Mouse (Mus musculus) limb, embryonic 10.5 days (tissue): ENCODE measurements around the gene 2410002F23Rik. TPM values are rescaled to one million over a fixed set of nuclear protein-coding genes. Genes with fewer than 3 reads are reported as not detected.
"Not testable (repeated sequence)": the region's sequence is repeated elsewhere in the genome, so short reads cannot be mapped to it uniquely, and the experiment has no call there.

Experiments used
- DNase-seq: peaks from one replicate; pipeline ENCODE4 v3.0.0-alpha.2; 2017; ENCODE audit warnings: low spot score
- H3K27ac ChIP-seq: fragments of 300-500 bp; sonication (generic); 2 replicates; pipeline ENCODE4 v1.5.1; 2016; ENCODE audit warnings: mild to moderate bottlenecking
- H3K27me3 ChIP-seq: fragments of 300-500 bp; sonication (generic); 2 replicates; pipeline ENCODE4 v1.6.1; 2016; ENCODE audit warnings: low read depth, mild to moderate bottlenecking; ENCODE audit not compliant: poor library complexity, severe bottlenecking
- H3K36me3 ChIP-seq: fragments of 300-500 bp; sonication (generic); 2 replicates; pipeline ENCODE4 v1.6.1; 2016; ENCODE audit warnings: mild to moderate bottlenecking, moderate library complexity
- H3K4me1 ChIP-seq: fragments of 300-500 bp; sonication (generic); 2 replicates; pipeline ENCODE4 v1.6.1; 2016
- H3K4me3 ChIP-seq: fragments of 300-500 bp; sonication (generic); 2 replicates; pipeline ENCODE4 v1.5.1; 2016; ENCODE audit warnings: mild to moderate bottlenecking, moderate library complexity
- H3K9me3 ChIP-seq: fragments of 300-500 bp; sonication (generic); replicated peaks from 2 replicates; pipeline ENCODE4 v1.6.1; 2016; ENCODE audit warnings: mild to moderate bottlenecking
- WGBS: fragments of 180-500 bp; shearing (Covaris S2); methylation state at CpG from one replicate; pipeline ENCODE4 v1.1.7; 2016; 5-methylcytosine and 5-hydroxymethylcytosine counted together
- polyA plus RNA-seq: library from polyadenylated mRNA; unstranded; fragments of >200 nt; fragmentation: Nextera tagmentation; extraction: Ambion mirVana; gene quantifications from 2 replicates; pipeline ENCODE4 v1.2.1, GENCODE M21; 2016

Gene 2410002F23Rik
- polyA plus RNA-seq, 1 experiment from 2014 or later, result 220 TPM

- peak overlapping the region; percentile 77 for H3K4me3 ChIP-seq
- peak; percentile 68 for DNase-seq
- no peaks in the 10 kb centered on the region for H3K9me3 ChIP-seq
- 0% methylated on average over 23 of the region's 23 CpGs for WGBS
- peak overlapping the region; percentile 97 for H3K27ac ChIP-seq
- peaks cover 20% of the 10 kb centered on the region for H3K4me1 ChIP-seq
- H3K27me3 ChIP-seq, result no peaks in the 10 kb centered on the region
- peaks cover 42% of the 10 kb centered on the region for H3K36me3 ChIP-seq
Observed at GRCm38 (mm10) chr7:44246984-44247470, 505 bp downstream of the 2410002F23Rik start.

- no peak for DNase-seq
- Histone ChIP-seq H3K9me3 (no peaks in the 10 kb centered on the region), H3K4me1 (peaks cover 20% of the 10 kb centered on the region), H3K36me3 (peaks cover 51% of the 10 kb centered on the region), H3K27me3 (no peaks in the 10 kb centered on the region), H3K27ac (no peak overlapping the region), H3K4me3 (peak overlapping the region; percentile 77)
- WGBS, result 94% methylated on average over 2 of the region's 2 CpGs
Observed at GRCm38 (mm10) chr7:44247971-44248370, 1.4 kb downstream of the 2410002F23Rik start.

- Histone ChIP-seq H3K27ac (no peak overlapping the region), H3K4me3 (no peak overlapping the region), H3K36me3 (peaks cover 64% of the 10 kb centered on the region), H3K9me3 (no peaks in the 10 kb centered on the region), H3K4me1 (peaks cover 20% of the 10 kb centered on the region), H3K27me3 (no peaks in the 10 kb centered on the region)
- 90% methylated on average over 4 of the region's 4 CpGs for WGBS
- DNase-seq, result no peak
Observed at GRCm38 (mm10) chr7:44249248-44249647, 2.7 kb downstream of the 2410002F23Rik start.

DNA sequence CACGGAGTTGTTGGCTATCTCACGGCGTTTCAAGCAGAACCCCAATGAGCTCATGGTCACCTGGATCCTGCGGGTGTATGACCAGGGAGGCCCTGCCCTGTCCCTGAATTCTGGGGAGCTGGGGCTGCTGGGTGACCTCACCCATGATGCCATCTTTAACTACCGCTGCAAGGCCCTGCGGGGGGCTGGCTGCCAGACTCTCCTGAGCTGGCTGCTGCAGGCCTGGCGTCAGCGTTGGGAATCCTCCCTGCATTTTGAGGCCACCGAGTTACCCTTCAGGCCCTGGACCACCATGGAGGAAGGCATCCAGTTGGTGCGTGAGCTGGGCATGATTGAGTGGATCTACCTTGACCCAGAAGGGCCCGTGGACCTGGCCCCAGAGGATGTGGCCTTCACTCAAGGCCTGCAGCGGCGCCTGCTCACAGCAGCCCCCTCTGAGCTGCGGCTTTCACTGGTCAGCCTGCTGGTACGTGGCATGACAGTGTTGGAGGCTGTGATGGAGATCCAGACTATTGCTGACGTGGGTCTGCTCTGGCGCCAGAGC, 4.3 kb downstream of the 2410002F23Rik start:
- not testable (repeated sequence) for H3K9me3 ChIP-seq, H3K27me3 ChIP-seq, H3K27ac ChIP-seq, H3K4me3 ChIP-seq, DNase-seq
- Histone ChIP-seq H3K36me3 (peaks cover 72% of the 10 kb centered on the region), H3K4me1 (peaks cover 15% of the 10 kb centered on the region)
- WGBS, result 93% methylated on average over 17 of the region's 17 CpGs

DNA sequence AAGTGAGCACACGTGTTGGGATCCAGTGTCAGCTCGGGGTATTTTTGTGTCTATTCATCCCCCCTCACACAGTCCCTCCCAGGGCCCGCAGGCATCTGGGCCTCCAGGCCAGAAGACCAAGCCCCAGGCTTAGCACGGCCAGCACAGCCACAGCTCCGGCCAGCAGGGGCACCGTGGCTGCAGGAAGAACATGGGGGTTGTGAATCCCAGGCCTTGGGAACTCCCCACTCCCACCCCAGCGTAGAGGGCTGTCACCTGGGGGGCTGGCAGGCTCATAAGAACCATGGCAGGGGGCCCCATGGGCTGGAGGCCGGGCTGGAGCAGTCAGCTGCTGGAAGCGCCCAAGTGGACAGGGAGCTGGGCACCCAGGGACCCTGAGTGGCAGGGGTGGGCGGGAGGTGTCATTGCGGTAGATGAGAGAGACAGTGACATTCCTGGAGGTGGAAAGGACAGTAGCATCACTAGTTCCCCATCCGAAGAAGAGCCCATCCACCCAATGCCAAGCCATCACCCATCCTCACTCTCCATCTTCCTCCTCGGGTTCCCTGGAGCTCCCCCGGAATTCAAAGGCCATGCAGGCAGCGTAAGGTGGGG, 6.6 kb downstream of the 2410002F23Rik start:
- DNase-seq, result no peak
- Histone ChIP-seq H3K36me3 (peaks cover 67% of the 10 kb centered on the region), H3K4me1 (peaks cover 10% of the 10 kb centered on the region), H3K27ac (no peak overlapping the region), H3K9me3 (no peaks in the 10 kb centered on the region), H3K27me3 (no peaks in the 10 kb centered on the region), H3K4me3 (no peak overlapping the region)
- WGBS, result 69% methylated on average over 15 of the region's 15 CpGs

- 94% methylated on average over 6 of the region's 6 CpGs for WGBS
- Histone ChIP-seq H3K27ac (no peak overlapping the region), H3K36me3 (peaks cover 49% of the 10 kb centered on the region)
Observed at GRCm38 (mm10) chr7:44254930-44255329, 8.4 kb downstream of the 2410002F23Rik start.

DNA sequence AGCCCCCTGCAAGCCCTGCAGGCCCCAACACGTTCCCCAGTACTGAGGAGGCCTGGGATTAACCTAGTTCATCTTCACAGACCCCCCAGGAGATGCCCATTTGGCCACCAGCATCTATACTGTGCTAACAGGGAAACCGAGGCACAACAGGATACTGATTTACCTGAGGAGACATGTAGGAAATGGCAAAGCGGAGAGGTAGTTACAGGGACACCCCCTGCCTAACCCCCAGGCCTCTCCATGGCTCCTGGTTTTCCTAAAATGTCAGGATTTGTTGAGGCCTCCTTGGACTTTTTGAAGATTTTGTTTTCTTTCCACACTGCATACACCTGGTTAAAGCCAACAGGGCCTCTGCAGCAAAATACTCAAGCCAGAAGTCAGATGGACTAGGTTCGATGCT, 10.8 kb downstream of the 2410002F23Rik start, which contains the start of gene Acp4:
TSS of gene Acp4 (minus strand) at position 101 of the 400 bp plus-strand sequence.
- DNase-seq, result no peak
- H3K36me3 ChIP-seq, result peaks cover 27% of the 10 kb centered on the region
- WGBS, result 83% methylated on average over 4 of the region's 4 CpGs
- H3K4me1 ChIP-seq, result no peaks in the 10 kb centered on the region
- no peak within 1 kb of the TSS for H3K27ac ChIP-seq
- no peaks in the 10 kb centered on the region for H3K9me3 ChIP-seq
- H3K27me3 ChIP-seq, result peaks cover 14% of the 10 kb centered on the region
- no peak within 1 kb of the TSS for H3K4me3 ChIP-seq

More at GRCm38 (mm10) chr7:44254930-44255329, 8.4 kb downstream of the 2410002F23Rik start:
- no peaks in the 10 kb centered on the region for H3K9me3 ChIP-seq
- DNase-seq, result no peak
- H3K27me3 ChIP-seq, result no peaks in the 10 kb centered on the region
- H3K4me1 ChIP-seq, result peaks cover 4% of the 10 kb centered on the region; the same call in 1 of the 2 replicates
- H3K4me3 ChIP-seq, result no peak overlapping the region

GRCm38 (mm10) chr7:44260410-44260809, 13.9 kb downstream of the 2410002F23Rik start:
- no peak for DNase-seq
- H3K9me3 ChIP-seq, result no peaks in the 10 kb centered on the region
- no peak overlapping the region for H3K4me3 ChIP-seq
- WGBS, result 78% methylated on average over 6 of the region's 6 CpGs
- H3K27me3 ChIP-seq, result peaks cover 40% of the 10 kb centered on the region
- H3K27ac ChIP-seq, result no peak overlapping the region
- H3K4me1 ChIP-seq, result peaks cover 6% of the 10 kb centered on the region; the same call in 1 of the 2 replicates
- H3K36me3 ChIP-seq, result no peaks in the 10 kb centered on the region

GRCm38 (mm10) chr7:44261147-44261546, 14.6 kb downstream of the 2410002F23Rik start, which contains the start of gene Gm15517:
TSS of gene Gm15517 (plus strand) at chr7:44261447.
- Histone ChIP-seq H3K36me3 (no peaks in the 10 kb centered on the region), H3K27ac (no peak within 1 kb of the TSS), H3K9me3 (no peaks in the 10 kb centered on the region), H3K4me1 (peaks cover 6% of the 10 kb centered on the region; the same call in 1 of the 2 replicates), H3K4me3 (no peak within 1 kb of the TSS), H3K27me3 (peaks cover 43% of the 10 kb centered on the region)
- WGBS, result 63% methylated on average over 5 of the region's 5 CpGs
- DNase-seq, result no peak

DNA sequence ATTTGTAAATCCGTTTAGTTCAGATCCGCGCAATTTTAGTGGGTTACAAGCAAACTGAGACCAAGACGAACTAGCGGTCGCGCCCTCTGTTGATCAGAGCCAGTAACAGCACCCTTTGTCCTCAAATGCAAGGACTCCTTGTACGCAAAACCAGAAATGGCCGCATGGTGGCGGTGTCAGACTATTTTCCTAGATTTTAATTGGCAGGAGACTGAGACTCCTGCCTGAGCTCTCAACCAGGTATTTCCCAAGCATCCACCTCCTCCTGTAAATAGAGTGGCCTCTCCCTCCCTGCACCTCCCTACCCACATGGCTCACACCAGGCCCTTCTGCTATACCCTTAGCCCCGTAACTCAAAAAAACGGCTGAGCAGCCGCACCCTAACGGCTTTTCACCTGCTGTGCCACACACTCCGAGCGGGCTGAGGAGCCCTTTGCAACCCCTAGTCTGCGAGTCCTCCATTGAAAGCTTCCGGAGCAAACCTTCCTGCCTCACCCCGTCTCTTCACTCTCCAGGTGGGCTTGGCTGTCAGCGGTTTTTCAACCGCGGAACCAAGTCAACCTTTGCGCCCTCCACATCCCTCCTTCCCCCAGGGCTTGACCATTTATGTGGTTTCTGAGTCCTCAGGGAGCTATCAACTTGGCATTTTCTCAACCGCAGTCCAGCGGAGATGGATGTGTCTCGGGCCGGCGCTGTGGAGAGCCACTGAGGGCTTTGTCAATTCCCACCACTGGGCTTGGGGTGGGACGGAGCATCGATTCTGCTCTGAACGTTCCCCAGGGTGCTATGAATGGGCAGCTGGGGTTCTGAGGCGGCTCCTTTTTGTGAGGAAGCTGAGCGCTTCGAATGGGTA, 16.5 kb downstream of the 2410002F23Rik start:
- 4% methylated on average over 34 of the region's 34 CpGs for WGBS
- peak; percentile 95 for DNase-seq
- no peak overlapping the region for H3K27ac ChIP-seq
- H3K36me3 ChIP-seq, result no peaks in the 10 kb centered on the region
- no peaks in the 10 kb centered on the region for H3K9me3 ChIP-seq
- H3K4me1 ChIP-seq, result peaks cover 6% of the 10 kb centered on the region; the same call in 1 of the 2 replicates
- 0 out of 2 replicates have a peak overlapping the region, but pooled peaks have one; percentile 14 for H3K4me3 ChIP-seq
- H3K27me3 ChIP-seq, result peaks cover 47% of the 10 kb centered on the region

- Histone ChIP-seq H3K27ac (no peak overlapping the region), H3K4me1 (peaks cover 3% of the 10 kb centered on the region; the same call in 1 of the 2 replicates), H3K4me3 (no peak overlapping the region), H3K36me3 (no peaks in the 10 kb centered on the region), H3K27me3 (peaks cover 41% of the 10 kb centered on the region), H3K9me3 (no peaks in the 10 kb centered on the region)
- no peak for DNase-seq
- WGBS, result 84% methylated on average over 11 of the region's 11 CpGs
Observed at GRCm38 (mm10) chr7:44268117-44268516, 21.6 kb downstream of the 2410002F23Rik start.

DNA sequence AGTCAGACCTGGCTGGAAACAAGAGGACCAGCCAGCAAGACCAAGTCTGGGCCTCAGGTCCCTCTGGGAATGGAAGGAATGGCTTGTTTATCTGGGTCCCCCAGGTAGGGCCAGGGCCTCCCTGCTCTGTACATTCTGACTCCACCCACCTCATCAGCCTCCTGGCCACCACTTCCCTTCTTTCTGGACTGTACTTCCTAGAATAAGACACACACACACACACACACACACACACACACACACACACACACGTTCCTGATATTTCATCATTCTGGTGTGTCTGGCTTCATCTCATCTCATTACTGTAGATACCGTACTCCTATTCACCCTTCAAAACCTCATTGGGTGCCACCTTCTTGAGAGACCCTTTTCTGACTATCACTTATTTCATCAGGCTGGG, 22.9 kb downstream of the 2410002F23Rik start:
- WGBS, result 90% methylated on average over 2 of the region's 2 CpGs
- no peaks in the 10 kb centered on the region for H3K4me1 ChIP-seq
- no peaks in the 10 kb centered on the region for H3K9me3 ChIP-seq
- H3K27me3 ChIP-seq, result peaks cover 41% of the 10 kb centered on the region
- H3K36me3 ChIP-seq, result no peaks in the 10 kb centered on the region
- H3K4me3 ChIP-seq, result no peak overlapping the region
- H3K27ac ChIP-seq, result no peak overlapping the region
- no peak for DNase-seq
